Mouse (Mus musculus) embryonic fibroblast, embryonic 13.5 days (primary cell): ENCODE results near the gene Fabp2.

Experiments
- CTCF ChIP-seq: IDR thresholded peaks from 2 replicates; pipeline ENCODE4 v1.5.1; 2011; ENCODE audit warnings: mild to moderate bottlenecking, control low read depth, low read length, moderate library complexity, borderline replicate concordance; ENCODE audit not compliant: insufficient read depth
- POLR2A ChIP-seq: IDR thresholded peaks from 2 replicates; pipeline ENCODE4 v1.6.1; 2011; ENCODE audit warnings: low read depth, mild to moderate bottlenecking, control low read depth, low read length, moderate library complexity

DNA sequence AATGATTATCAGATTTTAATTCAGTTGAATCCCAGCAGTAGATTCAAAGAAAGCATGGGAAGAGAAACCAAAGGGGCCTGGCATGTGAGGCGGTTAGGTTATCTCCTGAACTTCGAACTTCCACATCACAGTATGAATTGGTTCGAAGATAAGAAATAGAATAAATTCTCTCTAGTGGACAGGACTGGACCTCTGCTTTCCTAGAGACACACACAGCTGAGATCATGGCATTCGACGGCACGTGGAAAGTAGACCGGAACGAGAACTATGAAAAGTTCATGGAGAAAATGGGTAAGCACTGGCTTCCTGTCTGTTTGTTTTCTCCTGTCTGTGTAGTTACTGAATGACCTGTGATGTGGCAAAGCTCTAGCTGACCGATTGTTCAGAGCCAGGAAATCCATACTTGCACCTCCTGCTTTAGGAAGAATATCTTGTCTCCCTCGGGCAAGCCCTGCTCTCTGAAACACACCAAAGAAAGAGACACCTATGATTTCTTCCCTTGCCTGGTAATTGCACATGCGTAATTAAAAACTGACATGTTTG, 388 bp downstream of the Fabp2 start:
- TF ChIP-seq CTCF (no peak), POLR2A (no peak)
